Mouse (Mus musculus) intestine, embryonic 14.5 days (tissue): ENCODE results near the gene Arl6ip4. TPM values are rescaled to one million over a fixed set of nuclear protein-coding genes. Genes with fewer than 3 reads are reported as not detected.

Experiments
- ATAC-seq: fragments of 200-750 bp; cut with Nextera tagmentation; replicated peaks from 2 replicates; pipeline ENCODE4 v1.8.0; 2017; ENCODE audit warnings: low read depth, moderate number of reproducible peaks, moderate TSS enrichment, moderate library complexity; ENCODE audit not compliant: low FRiP score, low TSS enrichment
- DNase-seq: peaks from one replicate; pipeline ENCODE4 v3.0.0-alpha.2; 2018; ENCODE audit warnings: low spot score
- H3K27ac ChIP-seq: fragments of 300-500 bp; sonication (generic); 2 replicates; pipeline ENCODE4 v1.5.1; 2014; ENCODE audit warnings: low read depth, mild to moderate bottlenecking, control low read depth
- H3K27me3 ChIP-seq: fragments of 300-500 bp; sonication (generic); replicated peaks from 2 replicates; pipeline ENCODE4 v1.6.1; 2014; ENCODE audit warnings: low read length, control low read depth; ENCODE audit not compliant: control insufficient read depth, insufficient read depth
- H3K36me3 ChIP-seq: fragments of 300-500 bp; sonication (generic); 2 replicates; pipeline ENCODE4 v1.6.1; 2014; ENCODE audit warnings: low read length, control low read depth; ENCODE audit not compliant: control insufficient read depth, insufficient read depth
- H3K4me1 ChIP-seq: fragments of 300-500 bp; sonication (generic); replicated peaks from 2 replicates; pipeline ENCODE4 v1.6.1; 2014; ENCODE audit warnings: low read length, control low read depth, mixed read lengths; ENCODE audit not compliant: control insufficient read depth, insufficient read depth
- H3K4me2 ChIP-seq: fragments of 300-500 bp; sonication (generic); 2 replicates; pipeline ENCODE4 v1.6.1; 2014; ENCODE audit warnings: low read length
- H3K4me3 ChIP-seq: fragments of 300-500 bp; sonication (generic); 2 replicates; pipeline ENCODE4 v1.5.1; 2014; ENCODE audit warnings: low read depth, low read length, control low read depth, mixed read lengths
- H3K9ac ChIP-seq: fragments of 300-500 bp; sonication (generic); 2 replicates; pipeline ENCODE4 v1.6.1; 2014; ENCODE audit warnings: mild to moderate bottlenecking, low read length
- H3K9me3 ChIP-seq: fragments of 300-500 bp; sonication (generic); 2 replicates; pipeline ENCODE4 v1.6.1; 2016; ENCODE audit warnings: low read length, control low read depth; ENCODE audit not compliant: control insufficient read depth
- WGBS: fragments of 180-500 bp; shearing (Covaris S2); extraction: QIAGEN DNeasy Blood & Tissue Kit; methylation state at CpG from one replicate; pipeline ENCODE4 v1.1.7; 2014; 5-methylcytosine and 5-hydroxymethylcytosine counted together
- polyA plus RNA-seq: library from polyadenylated mRNA; unstranded; fragments of >200 nt; fragmentation: Nextera tagmentation; extraction: Ambion mirVana; gene quantifications from 2 replicates; pipeline ENCODE4 v1.2.1, GENCODE M21; 2014

The Arl6ip4 gene
- polyA plus RNA-seq, 1 experiment from 2014 or later: 99.9 TPM

DNA sequence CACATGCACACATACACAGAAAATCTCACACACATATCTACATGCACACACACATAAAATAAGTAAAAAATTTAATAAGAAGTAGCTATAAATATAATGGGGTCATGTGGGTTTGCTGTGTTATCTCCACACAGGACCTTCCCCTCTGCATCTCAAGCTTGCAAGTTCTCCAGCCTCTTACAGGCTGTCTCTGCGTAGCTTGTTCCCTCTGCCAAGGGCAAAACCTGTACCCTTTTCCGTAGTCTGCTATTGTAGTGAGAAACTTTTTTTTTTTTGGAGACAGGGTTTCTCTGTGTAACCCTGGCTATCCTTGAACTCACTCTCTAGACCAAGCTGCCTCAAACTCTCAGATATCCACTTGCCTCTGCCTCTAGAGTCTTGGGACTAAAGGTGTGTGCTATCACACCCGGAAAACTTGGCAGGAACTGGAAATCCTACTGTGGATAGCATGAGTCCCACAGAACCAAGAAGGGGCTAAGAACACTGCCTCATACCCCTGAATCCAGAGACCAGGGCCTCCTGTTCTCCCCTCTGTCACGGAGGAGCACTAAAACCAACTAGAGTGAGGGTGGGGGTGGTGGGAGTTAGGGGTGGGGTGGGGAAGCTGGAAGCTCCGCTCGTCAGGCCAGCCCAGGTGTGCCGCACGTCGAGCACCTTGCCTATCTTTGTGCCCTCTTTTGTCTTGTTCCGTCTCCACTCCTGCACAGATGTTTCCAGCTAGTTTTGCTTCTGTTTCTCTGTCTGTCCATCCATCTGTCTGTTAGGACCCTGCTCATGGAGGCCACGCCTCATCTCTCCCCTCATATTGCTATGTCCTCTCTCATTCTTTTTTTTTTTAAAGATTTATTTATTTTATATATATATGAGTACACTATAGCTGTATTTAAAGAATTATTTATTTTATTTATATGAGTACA, 15.5 kb upstream of the Arl6ip4 start:
- no peaks in the 10 kb centered on the region for H3K36me3 ChIP-seq
- ATAC-seq: no peak

DNA sequence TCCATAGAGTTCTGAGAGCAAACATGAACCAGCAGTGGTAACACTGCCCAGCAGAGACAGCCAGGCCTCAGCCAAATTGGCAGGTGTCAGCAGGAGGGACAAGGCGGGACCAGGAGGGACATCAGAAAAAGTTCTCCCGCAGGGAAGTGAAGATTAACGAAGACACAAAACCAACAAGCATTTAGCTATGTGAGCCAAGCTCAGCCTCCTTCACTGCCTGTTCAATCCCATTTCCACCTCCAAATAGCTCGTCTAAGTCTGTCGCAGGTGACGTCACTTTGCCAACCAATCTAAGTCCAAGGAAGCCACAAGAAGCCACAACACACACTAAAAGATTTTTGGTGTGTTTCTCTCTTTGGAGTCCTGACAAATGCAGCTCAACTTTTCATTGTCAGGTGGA, 13.6 kb upstream of the Arl6ip4 start:
- no peak for DNase-seq
- H3K9ac ChIP-seq: no peak overlapping the region
- H3K4me1 ChIP-seq: no peaks in the 10 kb centered on the region
- H3K27me3 ChIP-seq: no peaks in the 10 kb centered on the region
- H3K36me3 ChIP-seq: no peaks in the 10 kb centered on the region
- no peak for ATAC-seq
- H3K9me3 ChIP-seq: no peaks in the 10 kb centered on the region
- WGBS: 79% methylated on average over 6 of the region's 6 CpGs
- no peak overlapping the region for H3K4me3 ChIP-seq
- no peak overlapping the region for H3K27ac ChIP-seq
- no peak overlapping the region for H3K4me2 ChIP-seq

More for the DNA sequence above, 15.5 kb upstream of the Arl6ip4 start:
- H3K27me3 ChIP-seq: no peaks in the 10 kb centered on the region
- no peak overlapping the region for H3K4me3 ChIP-seq
- WGBS: 84% methylated on average over 11 of the region's 11 CpGs
- H3K4me2 ChIP-seq: no peak overlapping the region
- no peak overlapping the region for H3K9ac ChIP-seq
- H3K9me3 ChIP-seq: no peaks in the 10 kb centered on the region
- peaks cover 2% of the 10 kb centered on the region; the same call in 1 of the 2 replicates for H3K4me1 ChIP-seq
- no peak for DNase-seq
- H3K27ac ChIP-seq: no peak overlapping the region

DNA sequence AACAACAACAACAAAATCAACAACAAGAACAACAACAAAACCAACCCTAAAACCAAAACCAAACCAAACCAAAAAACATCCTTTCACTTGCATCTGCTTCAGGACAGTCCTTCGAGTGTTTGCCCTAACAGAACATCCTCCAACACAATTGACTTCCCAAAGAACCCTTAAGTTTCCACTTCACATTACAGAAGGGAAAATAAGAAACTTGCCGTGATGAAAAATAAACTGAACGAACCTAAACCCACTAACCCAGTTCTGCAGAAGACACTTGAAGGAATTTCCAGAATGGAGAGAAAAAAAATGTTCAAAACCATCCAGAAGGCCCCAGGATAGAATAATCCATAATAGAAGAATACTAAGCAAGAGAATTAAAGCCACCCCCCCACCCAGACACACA, 12.9 kb upstream of the Arl6ip4 start:
- DNase-seq: no peak
- Histone ChIP-seq H3K4me3 (no peak overlapping the region), H3K27me3 (no peaks in the 10 kb centered on the region), H3K27ac (no peak overlapping the region), H3K9me3 (no peaks in the 10 kb centered on the region), H3K4me2 (no peak overlapping the region), H3K9ac (no peak overlapping the region), H3K4me1 (no peaks in the 10 kb centered on the region), H3K36me3 (no peaks in the 10 kb centered on the region)
- 84% methylated on average over 3 of the region's 3 CpGs for WGBS
- ATAC-seq: no peak

DNA sequence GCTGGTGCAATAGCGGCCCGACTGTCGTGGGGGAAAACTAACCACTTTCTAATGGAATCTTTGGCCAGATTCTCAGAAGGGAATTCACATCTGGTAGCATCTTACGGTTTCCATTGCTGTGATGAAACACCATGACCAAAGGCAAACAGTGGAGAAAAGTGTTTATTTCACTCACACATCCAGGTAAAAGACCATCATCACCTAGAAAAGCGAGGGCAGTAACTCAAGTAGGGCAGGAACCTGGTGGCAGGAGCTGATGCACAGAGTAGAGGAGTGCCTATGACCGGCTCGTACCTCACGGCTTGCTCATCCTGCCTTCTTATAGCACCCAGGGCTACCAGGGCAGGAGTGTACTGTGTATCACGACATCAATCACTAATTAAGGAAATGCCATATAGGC, 12.3 kb upstream of the Arl6ip4 start:
- no peaks in the 10 kb centered on the region for H3K4me1 ChIP-seq
- no peaks in the 10 kb centered on the region for H3K36me3 ChIP-seq
- DNase-seq: no peak
- H3K27me3 ChIP-seq: no peaks in the 10 kb centered on the region
- no peak for ATAC-seq
- WGBS: 96% methylated on average over 9 of the region's 9 CpGs
- no peak overlapping the region for H3K27ac ChIP-seq
- no peaks in the 10 kb centered on the region for H3K9me3 ChIP-seq
- H3K4me2 ChIP-seq: no peak overlapping the region
- no peak overlapping the region for H3K4me3 ChIP-seq
- no peak overlapping the region for H3K9ac ChIP-seq

DNA sequence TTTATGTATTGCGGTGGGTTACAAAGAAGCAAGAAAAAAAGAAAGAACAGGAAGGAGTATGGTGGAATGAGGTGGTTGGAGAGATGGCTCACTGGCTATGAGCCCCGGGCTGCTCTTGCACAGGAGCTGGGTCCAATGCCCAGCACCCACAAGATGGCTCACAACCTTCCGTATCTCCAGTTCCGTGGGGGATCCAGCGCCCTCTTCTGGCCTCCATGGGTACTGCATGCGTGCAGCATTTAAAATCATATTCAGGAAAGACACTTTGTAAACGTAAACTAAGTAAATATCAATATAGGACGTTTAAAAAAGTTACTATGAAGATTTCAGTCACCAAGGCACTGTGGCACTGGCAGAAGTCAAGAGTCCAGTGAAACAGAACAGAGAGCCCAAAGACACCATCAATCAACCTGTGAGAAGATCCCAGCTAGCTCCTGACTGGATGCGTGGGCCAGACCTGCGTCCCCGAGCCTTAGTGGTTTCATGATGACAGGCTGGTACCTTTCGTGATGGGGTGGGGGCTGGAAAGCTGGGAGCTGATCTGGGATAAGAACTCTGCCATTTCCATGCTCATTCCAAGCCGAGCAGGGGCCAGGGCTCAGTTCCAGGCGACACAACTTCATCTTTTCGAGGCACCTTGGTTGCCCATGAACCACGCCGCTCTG, 4.7 kb upstream of the Arl6ip4 start:
- no peaks in the 10 kb centered on the region for H3K9me3 ChIP-seq
- H3K27ac ChIP-seq: peak overlapping the region; percentile 43; the same call in 1 of the 2 replicates
- peak overlapping the region; percentile 92 for H3K4me3 ChIP-seq
- 0 out of 2 replicates have a peak, but pooled peaks cover 10% of the 10 kb centered on the region for H3K36me3 ChIP-seq
- H3K4me1 ChIP-seq: peaks cover 12% of the 10 kb centered on the region
- 26% methylated on average over 17 of the region's 17 CpGs for WGBS
- peak overlapping the region; percentile 74 for H3K9ac ChIP-seq
- ATAC-seq (no peak; the same call in 1 of the 2 replicates), DNase-seq (peak; percentile 76)
- no peaks in the 10 kb centered on the region for H3K27me3 ChIP-seq
- H3K4me2 ChIP-seq: peak overlapping the region; percentile 94

DNA sequence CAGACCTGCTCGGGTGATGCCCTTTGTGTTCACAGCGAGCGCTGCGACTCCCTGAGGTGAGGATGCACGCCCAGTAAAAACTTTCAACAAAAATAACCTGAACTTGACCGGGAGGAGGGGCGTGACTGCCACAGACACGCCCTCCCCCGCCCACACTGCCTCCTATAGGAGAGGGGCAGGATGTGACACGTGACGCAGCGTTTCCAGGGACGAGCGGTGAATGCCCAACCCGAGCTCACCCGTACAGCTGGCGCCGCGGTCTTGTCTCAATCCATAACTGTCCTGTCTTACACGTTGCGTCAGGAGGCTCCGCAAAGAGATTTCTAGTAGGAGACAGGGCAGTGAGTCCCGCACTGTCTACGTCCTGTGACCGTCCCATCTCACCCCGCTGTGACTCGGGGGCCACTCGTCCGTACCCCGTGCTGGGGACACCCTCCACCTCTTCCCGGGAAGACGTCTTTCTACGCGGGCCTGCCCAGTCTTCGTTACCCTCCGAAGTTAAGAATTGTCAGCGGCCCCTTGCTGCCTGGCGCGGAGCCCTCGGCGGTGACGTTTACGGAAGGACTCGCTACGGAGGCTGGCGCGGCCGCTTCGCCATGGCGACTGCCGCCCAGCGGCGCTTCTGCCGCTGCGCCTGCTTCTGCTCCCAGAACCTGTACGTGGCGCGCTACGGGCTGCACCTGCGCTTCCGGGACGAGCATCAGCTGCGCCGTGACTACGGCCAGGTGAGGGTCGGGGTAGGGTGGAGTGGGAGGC, 4.0 kb upstream of the Arl6ip4 start, which contains the start of gene Ogfod2:
TSS of gene Ogfod2 (plus strand) at position 556 of the 756 bp plus-strand sequence.
- peak within 1 kb of the TSS; percentile 84 for H3K27ac ChIP-seq
- H3K4me1 ChIP-seq: peaks cover 17% of the 10 kb centered on the region
- 0 out of 2 replicates have a peak, but pooled peaks cover 10% of the 10 kb centered on the region for H3K36me3 ChIP-seq
- peak within 1 kb of the TSS; percentile 92 for H3K4me3 ChIP-seq
- H3K4me2 ChIP-seq: peak within 1 kb of the TSS; percentile 94
- H3K27me3 ChIP-seq: no peaks in the 10 kb centered on the region
- ATAC-seq: peak; percentile 98
- peak; percentile 99 for DNase-seq
- WGBS: under 1% methylated on average over 66 of the region's 66 CpGs
- peak within 1 kb of the TSS; percentile 74 for H3K9ac ChIP-seq
- H3K9me3 ChIP-seq: no peaks in the 10 kb centered on the region

DNA sequence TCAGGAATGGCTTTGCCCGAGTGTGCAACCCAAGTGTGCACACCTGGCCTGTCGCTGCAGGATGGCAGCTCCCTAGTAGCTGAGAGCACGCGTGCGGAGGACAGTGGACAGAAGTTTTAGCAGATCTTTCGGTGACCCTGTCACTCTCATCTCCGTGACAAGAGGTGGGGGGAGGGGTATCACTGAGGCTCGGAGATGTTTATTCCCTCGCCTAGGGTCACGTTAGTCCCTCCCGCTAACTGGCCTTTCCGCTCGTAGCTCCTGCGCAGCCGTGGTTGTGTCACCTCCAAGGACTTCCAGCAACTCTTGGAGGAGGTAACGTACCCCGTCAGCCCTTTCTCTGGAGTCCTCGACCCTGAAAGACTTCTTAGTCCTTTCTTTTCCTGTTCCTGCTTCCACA, 3.4 kb upstream of the Arl6ip4 start:
- Histone ChIP-seq H3K4me3 (peak overlapping the region; percentile 92), H3K9ac (peak overlapping the region; percentile 74), H3K36me3 (peaks cover 14% of the 10 kb centered on the region), H3K9me3 (no peaks in the 10 kb centered on the region), H3K4me1 (peaks cover 21% of the 10 kb centered on the region), H3K27ac (peak overlapping the region; percentile 84; the same call in 1 of the 2 replicates), H3K27me3 (no peaks in the 10 kb centered on the region), H3K4me2 (peak overlapping the region; percentile 94)
- 0% methylated on average over 18 of the region's 18 CpGs for WGBS
- no peak; the same call in 1 of the 2 replicates for ATAC-seq
- DNase-seq: no peak

DNA sequence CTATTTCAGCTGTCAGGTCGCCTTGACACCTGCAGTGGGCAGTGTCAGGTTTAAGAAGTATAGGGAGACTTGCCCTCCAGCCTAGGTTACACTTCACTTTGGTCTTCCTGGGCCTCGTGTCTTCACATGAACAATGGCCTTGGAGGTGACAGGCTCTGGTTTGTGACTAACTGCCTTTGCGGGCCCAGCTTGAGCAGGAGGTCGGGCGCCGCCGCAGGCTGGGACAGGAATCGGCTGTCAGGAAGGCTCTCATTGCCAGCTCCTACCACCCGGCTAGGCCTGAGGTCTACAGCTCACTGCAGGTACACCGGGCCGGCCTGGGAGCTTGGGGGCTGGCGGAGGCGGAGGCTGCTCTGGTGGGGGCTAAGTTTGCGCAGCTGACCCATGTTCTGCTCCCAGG, 2.9 kb upstream of the Arl6ip4 start:
- no peaks in the 10 kb centered on the region for H3K27me3 ChIP-seq
- WGBS: 12% methylated on average over 14 of the region's 14 CpGs
- DNase-seq (peak; percentile 64), ATAC-seq (no peak)
- peak overlapping the region; percentile 84; the same call in 1 of the 2 replicates for H3K27ac ChIP-seq
- H3K4me3 ChIP-seq: peak overlapping the region; percentile 92
- H3K9ac ChIP-seq: peak overlapping the region; percentile 74
- H3K36me3 ChIP-seq: peaks cover 19% of the 10 kb centered on the region
- H3K4me2 ChIP-seq: peak overlapping the region; percentile 94
- H3K9me3 ChIP-seq: no peaks in the 10 kb centered on the region
- H3K4me1 ChIP-seq: peaks cover 21% of the 10 kb centered on the region
